Mouse (Mus musculus) left cerebral cortex, adult 2 months (tissue): ENCODE data around the gene Gpr155. TPM values are rescaled to one million over a fixed set of nuclear protein-coding genes. Genes with fewer than 3 reads are reported as not detected.
A peak's percentile ranks its signal among the peaks of the same experiment; 100 is the strongest.

Source experiments
- DNase-seq, 2 experiments: peaks; one replicate each; pipeline ENCODE4 v3.0.0; 2021 to 2022; ENCODE audit warnings: low spot score in 2 of 2, mixed read lengths in 1 of 2; ENCODE audit errors: extremely low spot score in 1 of 2
- H3K27ac ChIP-seq: fragments of 200-600 bp; 2 replicates; pipeline ENCODE4 v1.8.1; 2022
- H3K4me3 ChIP-seq: fragments of 200-600 bp; 2 replicates; pipeline ENCODE4 v1.8.1; 2022
- CTCF ChIP-seq: fragments of 200-600 bp; IDR thresholded peaks from 2 replicates; pipeline ENCODE4 v1.8.1; 2022; ENCODE audit warnings: antibody characterized with exemption, mild to moderate bottlenecking, moderate library complexity
- intact Hi-C: fragments of 180-260 bp; cut with DNase I; formaldehyde crosslinking; loops from one replicate; pipeline ENCODE4 v1.15.1; 2025
- total RNA-seq, 2 experiments: library from RNA; stranded (reverse); gene quantifications; 2 replicates each; pipeline ENCODE4 v1.2.3; 2021

The Gpr155 gene
- total RNA-seq, 2 experiments from 2014 or later, result 32.1 to 32.9 TPM

DNA sequence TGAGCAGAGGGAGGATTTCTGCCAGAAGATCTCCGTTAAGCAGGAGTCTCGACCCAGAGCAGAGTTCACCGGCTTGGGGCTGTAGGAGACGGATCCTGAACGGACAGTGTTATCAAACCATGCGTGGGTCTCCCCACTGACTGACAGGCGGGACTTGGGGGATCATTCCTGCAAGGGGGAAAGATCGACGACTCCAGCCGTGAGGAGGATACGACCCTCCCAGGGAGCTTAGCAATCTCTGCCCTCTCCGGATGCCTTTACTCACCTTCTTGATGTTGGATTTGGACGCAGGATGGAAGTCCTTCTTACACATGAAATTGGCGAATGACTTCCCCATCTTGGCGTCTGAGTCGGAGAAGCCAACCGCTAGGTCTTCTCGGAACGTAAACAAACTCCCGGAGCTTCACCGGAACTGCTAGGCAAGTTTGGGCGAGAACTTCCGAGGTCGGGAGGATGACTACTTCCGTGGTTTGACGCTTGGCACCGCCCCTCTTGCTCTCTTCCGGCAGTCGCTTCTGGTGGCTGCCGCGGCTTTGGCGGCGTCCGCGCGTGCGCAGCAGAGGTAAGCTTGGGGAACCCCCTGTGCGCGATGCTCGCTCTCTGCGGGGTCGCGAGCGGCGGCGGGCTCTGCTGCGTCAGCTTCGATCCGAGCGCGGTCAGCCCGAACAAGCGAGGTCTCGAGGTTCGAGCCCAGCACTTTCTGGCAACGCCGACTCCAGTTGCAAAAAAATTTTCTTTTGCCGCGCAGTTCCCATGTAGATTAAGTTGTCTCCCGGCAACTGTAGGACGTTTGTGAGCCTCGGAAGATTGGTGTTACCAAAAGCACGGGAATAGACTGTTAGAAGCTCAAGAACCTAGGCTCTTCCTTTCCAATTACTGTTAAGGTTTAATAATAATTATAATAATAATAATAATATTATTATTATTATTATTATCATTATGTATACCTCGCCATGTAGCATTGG lies 73.9 kb downstream of the Gpr155 start, which contains the start of the genes Scrn3 and Cir1:
Gene Scrn3 (plus strand): TSS at position 450 of the 965 bp plus-strand sequence.
Gene Cir1 (minus strand): TSS at position 550 of the 965 bp plus-strand sequence.
- H3K4me3 ChIP-seq, result peak within 1 kb of the TSS; percentile 94
- intact Hi-C loops, result loop anchor here (2.0 to 5.0 kb wide), 2 partner anchors 74 to 90 kb away; partner anchors contain the start of gene Gpr155
- DNase-seq, result peak; percentile 91 to 95
- peak within 1 kb of the TSS; percentile 94 for H3K27ac ChIP-seq
- TF ChIP-seq CTCF, result no peak

DNA sequence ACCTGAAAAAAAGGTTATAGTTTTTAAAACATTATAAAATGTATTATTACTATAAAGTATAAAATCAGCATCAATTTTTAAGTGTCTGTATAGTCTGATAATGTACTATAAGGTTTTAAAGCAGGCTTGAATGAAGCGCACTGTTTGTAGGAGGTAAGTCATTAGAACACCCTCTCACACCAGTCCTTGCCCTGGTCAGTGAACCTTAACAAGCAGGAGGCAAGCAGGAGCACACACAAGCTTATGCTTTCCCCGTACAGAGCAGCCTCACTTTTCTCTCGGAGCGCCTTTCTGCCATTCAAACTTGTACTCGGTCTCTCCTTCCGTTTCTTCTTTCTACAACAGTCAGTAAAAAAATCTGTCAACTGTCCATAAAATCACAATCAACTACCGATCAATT lies 80.4 kb downstream of the Gpr155 start:
- Histone ChIP-seq H3K27ac (no peak overlapping the region), H3K4me3 (no peak overlapping the region)
- no peak for DNase-seq
- intact Hi-C loops, result no loop called here
- TF ChIP-seq CTCF, result no peak

DNA sequence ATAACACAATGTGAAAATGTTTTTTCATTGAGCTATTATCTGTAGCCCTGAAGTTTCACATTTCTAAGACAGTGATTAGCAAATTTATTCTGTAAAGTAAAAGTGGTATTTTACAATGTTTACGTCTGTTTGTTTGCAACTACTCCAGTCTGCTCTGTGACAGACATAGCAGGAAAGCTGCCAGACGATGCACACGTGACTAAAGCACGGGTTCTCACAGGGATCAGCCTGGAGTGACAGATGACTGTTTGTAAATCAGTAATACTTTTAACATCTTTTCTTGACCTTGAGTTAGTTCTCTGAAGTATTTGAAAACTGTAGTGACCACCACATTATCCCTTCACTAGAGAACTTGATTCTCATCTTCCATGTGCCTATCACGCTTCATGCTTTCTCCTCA lies 81.9 kb downstream of the Gpr155 start:
- no peak for DNase-seq
- Histone ChIP-seq H3K27ac (no peak overlapping the region), H3K4me3 (no peak overlapping the region)
- intact Hi-C loops, result no loop called here
- TF ChIP-seq CTCF, result no peak

DNA sequence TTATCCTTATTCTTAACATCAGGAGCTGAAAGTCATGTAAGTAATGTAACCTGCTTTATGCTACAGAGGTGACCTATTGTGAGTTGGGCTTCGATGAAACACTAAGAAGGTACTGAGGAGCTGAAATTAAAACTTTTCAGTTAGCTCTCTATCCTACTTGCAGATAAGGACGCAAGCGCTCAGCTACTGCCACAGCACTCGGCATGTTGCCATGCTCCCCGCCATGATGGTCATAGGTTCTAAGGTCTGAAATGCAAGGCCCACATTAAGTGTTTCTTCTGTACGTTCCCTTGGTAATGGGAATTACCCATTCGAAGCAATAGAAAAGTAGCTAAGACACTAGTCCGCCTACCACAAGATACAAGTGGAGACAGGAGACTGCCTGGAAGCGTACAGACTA lies 83.7 kb downstream of the Gpr155 start:
- no peak for TF ChIP-seq CTCF
- Histone ChIP-seq H3K4me3 (no peak overlapping the region), H3K27ac (no peak overlapping the region)
- DNase-seq, result no peak
- intact Hi-C loops, result no loop called here

- H3K4me3 ChIP-seq, result no peak overlapping the region
- intact Hi-C loops, result no loop called here
- TF ChIP-seq CTCF, result no peak
- DNase-seq, result no peak
- no peak overlapping the region for H3K27ac ChIP-seq
These were observed 84.4 kb downstream of the Gpr155 start for GRCm38 (mm10) chr2:73301979-73302378.

DNA sequence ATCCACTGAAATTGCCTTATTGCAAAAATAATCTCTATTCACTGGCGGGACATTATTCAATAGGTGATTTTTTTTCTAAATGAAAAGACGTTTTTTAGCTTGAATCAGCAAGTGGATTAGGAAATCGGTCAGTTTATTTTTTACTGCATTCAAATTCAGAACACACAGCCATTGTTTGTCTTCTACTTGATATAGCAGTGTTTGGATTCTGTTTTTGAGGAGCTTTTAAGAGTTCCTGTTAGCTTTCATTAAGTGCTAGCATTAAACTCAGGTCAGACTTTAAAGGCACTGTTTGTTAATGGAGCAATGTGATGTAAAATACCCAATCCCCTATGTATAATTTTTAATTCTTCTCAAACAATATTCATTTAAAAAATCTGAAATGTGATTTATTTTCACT lies 87.5 kb downstream of the Gpr155 start:
- Histone ChIP-seq H3K4me3 (no peak overlapping the region), H3K27ac (no peak overlapping the region)
- intact Hi-C loops, result no loop called here
- TF ChIP-seq CTCF, result no peak
- DNase-seq, result no peak

GRCm38 (mm10) chr2:73298154-73298553 lies 88.2 kb downstream of the Gpr155 start:
- no peak for TF ChIP-seq CTCF
- Histone ChIP-seq H3K27ac (no peak overlapping the region), H3K4me3 (no peak overlapping the region)
- DNase-seq, result no peak
- intact Hi-C loops, result no loop called here

DNA sequence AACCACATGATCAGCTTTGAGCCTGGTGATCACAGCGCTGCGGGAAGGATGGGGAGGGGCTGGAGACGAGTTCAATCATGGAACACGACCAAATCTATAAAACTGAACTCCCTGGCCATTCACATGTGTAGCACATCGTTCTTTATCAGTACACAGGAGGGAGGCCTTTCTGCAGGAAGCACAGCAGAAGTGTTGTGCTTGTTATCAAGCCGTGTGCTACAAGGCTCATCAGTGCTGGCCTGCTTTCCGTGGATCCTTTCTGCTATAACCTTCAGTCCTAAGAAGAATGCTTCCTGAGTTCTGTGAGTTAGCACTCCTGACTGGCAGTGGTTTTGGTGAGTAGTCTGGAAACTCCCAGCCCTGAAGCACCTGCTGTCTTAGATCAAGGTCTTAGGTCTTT lies 91.3 kb downstream of the Gpr155 start:
- Histone ChIP-seq H3K27ac (no peak overlapping the region), H3K4me3 (no peak overlapping the region)
- TF ChIP-seq CTCF, result no peak
- DNase-seq, result no peak
- intact Hi-C loops, result no loop called here

Other genes with a start within 250 kb of the Gpr155 start
- gene Ola1, start 167.6 kb downstream of the Gpr155 start, total RNA-seq, result 100 to 1,000 TPM in 1 of 2 experiments, 10 to 100 TPM in 1; 96.9 to 102 TPM
- 1 to 10 TPM; 2.7 to 4.0 TPM for gene Sp9, start 114.6 kb downstream of the Gpr155 start, total RNA-seq
- 10 to 100 TPM; 17.8 to 19.5 TPM for gene Scrn3, start 74.0 kb downstream of the Gpr155 start, total RNA-seq
- gene Cir1, start 73.9 kb downstream of the Gpr155 start, total RNA-seq, result 10 to 100 TPM; 26.3 to 27.1 TPM
- 1 to 10 TPM; 7.4 to 7.9 TPM for gene Wipf1, start 143.2 kb upstream of the Gpr155 start, total RNA-seq
- under 1 TPM; 0.12 to 0.25 TPM for gene Chrna1, start 193.8 kb upstream of the Gpr155 start, total RNA-seq